Mouse (Mus musculus) embryonic fibroblast, embryonic 13.5 days (primary cell): ENCODE measurements at regions not wholly inside any gene's neighbourhood (a gene's known extent, or its start where the extent isn't known, plus 50 kb on each side); places are given as distances from the start of the nearest gene placed in this dataset.

Experiments
- CTCF ChIP-seq: IDR thresholded peaks from 2 replicates; pipeline ENCODE4 v1.5.1; 2011; ENCODE audit warnings: mild to moderate bottlenecking, control low read depth, low read length, moderate library complexity, borderline replicate concordance; ENCODE audit not compliant: insufficient read depth
- POLR2A ChIP-seq: IDR thresholded peaks from 2 replicates; pipeline ENCODE4 v1.6.1; 2011; ENCODE audit warnings: low read depth, mild to moderate bottlenecking, control low read depth, low read length, moderate library complexity

GRCm38 (mm10) chr4:56364594-56364993 lies 375.3 kb upstream of the Gm26657 start:
- TF ChIP-seq POLR2A (no peak), CTCF (no peak)
